Mouse (Mus musculus) liver, embryonic 11.5 days (tissue): ENCODE data around the gene Tmem123. TPM values are rescaled to one million over a fixed set of nuclear protein-coding genes. Genes with fewer than 3 reads are reported as not detected.

ENCODE experiments used
- ATAC-seq: fragments of 200-750 bp; cut with Nextera tagmentation; replicated peaks from 2 replicates; pipeline ENCODE4 v1.8.0; 2017; ENCODE audit warnings: moderate number of reproducible peaks, mild to moderate bottlenecking, moderate TSS enrichment, moderate library complexity; ENCODE audit not compliant: low FRiP score
- DNase-seq: peaks from one replicate; pipeline ENCODE4 v3.0.0-alpha.2; 2017; ENCODE audit warnings: low spot score
- H3K27ac ChIP-seq: fragments of 300-500 bp; sonication (generic); 2 replicates; pipeline ENCODE4 v1.5.1; 2014; ENCODE audit warnings: mild to moderate bottlenecking, low read depth, low read length, control low read depth
- H3K27me3 ChIP-seq: fragments of 300-500 bp; sonication (generic); replicated peaks from 2 replicates; pipeline ENCODE4 v1.6.1; 2014; ENCODE audit warnings: low read length, mixed read lengths; ENCODE audit not compliant: control insufficient read depth, insufficient read depth
- H3K36me3 ChIP-seq: fragments of 300-500 bp; sonication (generic); 2 replicates; pipeline ENCODE4 v1.6.1; 2014; ENCODE audit warnings: mild to moderate bottlenecking, low read length, moderate library complexity, mixed read lengths; ENCODE audit not compliant: control insufficient read depth, insufficient read depth
- H3K4me1 ChIP-seq: fragments of 300-500 bp; sonication (generic); replicated peaks from 2 replicates; pipeline ENCODE4 v1.6.1; 2014; ENCODE audit warnings: low read length, mixed read lengths; ENCODE audit not compliant: control insufficient read depth, insufficient read depth
- H3K4me2 ChIP-seq: fragments of 300-500 bp; sonication (generic); 2 replicates; pipeline ENCODE4 v1.6.1; 2014; ENCODE audit warnings: mild to moderate bottlenecking, control low read depth, moderate library complexity
- H3K4me3 ChIP-seq: fragments of 300-500 bp; sonication (generic); 2 replicates; pipeline ENCODE4 v1.5.1; 2014; ENCODE audit warnings: low read depth, low read length, control low read depth
- H3K9ac ChIP-seq: fragments of 300-500 bp; sonication (generic); 2 replicates; pipeline ENCODE4 v1.6.1; 2014; ENCODE audit warnings: low read depth, low read length, control low read depth
- H3K9me3 ChIP-seq: fragments of 300-500 bp; sonication (generic); 2 replicates; pipeline ENCODE4 v1.6.1; 2016; ENCODE audit warnings: low read length, inconsistent platforms, mixed read lengths; ENCODE audit not compliant: control insufficient read depth
- WGBS: fragments of 180-500 bp; shearing (Covaris S2); extraction: QIAGEN DNeasy Blood & Tissue Kit; methylation state at CpG from one replicate; pipeline ENCODE4 v1.1.7; 2014; 5-methylcytosine and 5-hydroxymethylcytosine counted together
- polyA plus RNA-seq: library from polyadenylated mRNA; unstranded; fragments of >200 nt; fragmentation: Nextera tagmentation; extraction: Ambion mirVana; gene quantifications from 2 replicates; pipeline ENCODE4 v1.2.1, GENCODE M21; 2014

Tmem123 gene
- polyA plus RNA-seq, 1 experiment from 2014 or later: 87.8 TPM

DNA sequence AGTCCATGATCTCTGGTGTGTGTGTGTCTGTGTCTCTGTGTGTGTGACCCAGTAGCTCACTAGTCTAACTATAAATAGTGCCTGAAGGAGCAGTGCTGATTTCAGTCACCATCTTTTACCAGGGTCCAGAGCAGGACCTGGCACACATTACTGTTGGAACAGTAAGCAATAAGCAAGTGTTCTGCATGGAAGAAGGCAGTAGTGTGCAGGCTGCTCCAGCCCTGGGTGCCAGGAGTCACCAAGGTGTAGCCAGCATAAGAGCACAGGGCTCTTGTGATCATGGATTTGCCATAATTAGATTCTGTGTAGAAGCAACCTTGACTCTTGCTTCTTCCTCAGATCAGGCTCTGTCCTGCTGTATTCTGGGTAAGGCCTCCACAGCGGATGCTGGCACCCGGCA lies 8.5 kb downstream of the Tmem123 start:
- Histone ChIP-seq H3K4me3 (no peak overlapping the region), H3K27me3 (no peaks in the 10 kb centered on the region), H3K9ac (no peak overlapping the region), H3K4me1 (0 out of 2 replicates have a peak, but pooled peaks cover 7% of the 10 kb centered on the region), H3K27ac (no peak overlapping the region), H3K9me3 (no peaks in the 10 kb centered on the region), H3K4me2 (no peak overlapping the region), H3K36me3 (peaks cover 16% of the 10 kb centered on the region)
- DNase-seq: no peak
- ATAC-seq: no peak
- 100% methylated on average over 2 of the region's 2 CpGs for WGBS

DNA sequence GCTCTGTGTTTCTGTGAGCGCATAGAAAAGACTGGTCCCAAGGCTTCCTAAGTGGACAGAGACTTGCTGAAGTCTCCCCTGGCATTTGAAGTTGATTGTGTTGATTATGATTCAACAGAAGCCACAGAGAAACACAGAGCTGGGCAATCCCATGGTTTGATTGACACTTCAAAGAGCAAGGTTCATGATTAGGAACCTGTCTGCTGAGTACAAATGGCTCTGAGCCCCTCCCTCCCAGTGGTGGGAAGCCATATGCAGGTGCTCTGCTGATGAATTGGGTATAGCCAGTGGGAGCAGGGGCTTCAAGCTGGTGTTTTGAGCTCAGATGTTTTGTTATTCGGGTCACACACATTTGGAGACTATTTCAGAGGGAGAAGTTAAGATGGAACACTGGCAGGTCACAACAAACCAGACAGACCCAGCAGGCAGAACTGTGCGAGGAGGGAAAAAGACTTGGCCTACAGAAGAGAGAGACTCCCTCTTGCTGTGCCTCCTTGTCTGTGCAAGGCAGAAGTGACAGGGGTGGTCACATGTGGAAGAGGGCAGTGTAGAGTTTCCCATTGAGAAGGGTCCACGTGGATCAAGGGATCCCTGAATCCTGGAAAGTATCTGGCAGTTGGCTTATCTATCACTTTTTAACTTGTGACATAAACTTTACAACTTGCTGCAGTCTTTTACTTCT lies 9.1 kb downstream of the Tmem123 start:
- DNase-seq (peak; percentile 29), ATAC-seq (no peak)
- no peaks in the 10 kb centered on the region for H3K27me3 ChIP-seq
- H3K4me2 ChIP-seq: no peak overlapping the region
- peaks cover 16% of the 10 kb centered on the region for H3K36me3 ChIP-seq
- 0 out of 2 replicates have a peak, but pooled peaks cover 7% of the 10 kb centered on the region for H3K4me1 ChIP-seq
- H3K27ac ChIP-seq: no peak overlapping the region
- no peak overlapping the region for H3K9ac ChIP-seq
- H3K9me3 ChIP-seq: no peaks in the 10 kb centered on the region
- WGBS: 80% methylated on average over 4 of the region's 4 CpGs
- no peak overlapping the region for H3K4me3 ChIP-seq

DNA sequence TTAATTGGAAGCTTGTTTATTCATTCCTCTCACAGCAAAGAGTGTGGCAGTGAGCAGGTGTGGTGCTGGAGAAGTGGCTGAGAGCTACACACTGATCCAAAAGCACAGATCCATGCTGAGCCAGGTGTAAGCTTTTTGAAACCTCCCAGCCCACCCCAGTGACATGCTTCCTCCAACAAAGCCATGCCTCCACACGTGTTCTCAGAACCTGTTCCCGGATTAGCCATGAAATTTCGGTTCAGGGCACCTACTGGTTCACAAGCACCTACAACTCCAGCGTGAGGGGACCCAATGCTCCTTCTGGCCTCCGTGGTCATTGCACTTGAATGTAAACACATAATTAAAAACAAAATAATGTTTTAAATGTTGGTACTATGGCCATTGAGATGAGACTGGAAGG lies 9.8 kb downstream of the Tmem123 start:
- no peaks in the 10 kb centered on the region for H3K27me3 ChIP-seq
- H3K9ac ChIP-seq: no peak overlapping the region
- H3K36me3 ChIP-seq: peaks cover 13% of the 10 kb centered on the region
- ATAC-seq (no peak), DNase-seq (no peak)
- no peak overlapping the region for H3K4me2 ChIP-seq
- no peaks in the 10 kb centered on the region for H3K9me3 ChIP-seq
- 0 out of 2 replicates have a peak, but pooled peaks cover 7% of the 10 kb centered on the region for H3K4me1 ChIP-seq
- no peak overlapping the region for H3K27ac ChIP-seq
- WGBS: 89% methylated on average over 5 of the region's 5 CpGs
- H3K4me3 ChIP-seq: no peak overlapping the region

GRCm38 (mm10) chr9:7774538-7774937 lies 10.7 kb downstream of the Tmem123 start:
- H3K27ac ChIP-seq: no peak overlapping the region
- no peak overlapping the region; the same call in 1 of the 2 replicates for H3K4me2 ChIP-seq
- no peaks in the 10 kb centered on the region for H3K27me3 ChIP-seq
- no peaks in the 10 kb centered on the region for H3K9me3 ChIP-seq
- H3K4me1 ChIP-seq: peaks cover 10% of the 10 kb centered on the region; the same call in 1 of the 2 replicates
- ATAC-seq (no peak; the same call in 1 of the 2 replicates), DNase-seq (peak; percentile 29)
- no peak overlapping the region for H3K4me3 ChIP-seq
- 45% methylated on average over 10 of the region's 10 CpGs for whole genome bisulfite sequencing
- peaks cover 13% of the 10 kb centered on the region for H3K36me3 ChIP-seq
- H3K9ac ChIP-seq: no peak overlapping the region

- no peak overlapping the region for H3K9ac ChIP-seq
- no peaks in the 10 kb centered on the region for H3K9me3 ChIP-seq
- H3K4me1 ChIP-seq: peaks cover 13% of the 10 kb centered on the region
- DNase-seq (no peak), ATAC-seq (no peak)
- H3K4me3 ChIP-seq: no peak overlapping the region
- H3K4me2 ChIP-seq: no peak overlapping the region
- H3K27ac ChIP-seq: no peak overlapping the region
- 75% methylated on average over 2 of the region's 2 CpGs for WGBS
- no peaks in the 10 kb centered on the region for H3K27me3 ChIP-seq
- peaks cover 13% of the 10 kb centered on the region for H3K36me3 ChIP-seq
Measured at GRCm38 (mm10) chr9:7775011-7775410, 11.2 kb downstream of the Tmem123 start.

GRCm38 (mm10) chr9:7775986-7776385 lies 12.1 kb downstream of the Tmem123 start:
- H3K36me3 ChIP-seq: peaks cover 8% of the 10 kb centered on the region
- H3K4me1 ChIP-seq: peaks cover 20% of the 10 kb centered on the region
- H3K27me3 ChIP-seq: no peaks in the 10 kb centered on the region
- H3K4me3 ChIP-seq: no peak overlapping the region
- DNase-seq (no peak), ATAC-seq (no peak)
- H3K27ac ChIP-seq: no peak overlapping the region
- H3K9me3 ChIP-seq: no peaks in the 10 kb centered on the region
- WGBS: 50% methylated on average over 3 of the region's 3 CpGs
- H3K9ac ChIP-seq: no peak overlapping the region
- no peak overlapping the region for H3K4me2 ChIP-seq

- no peak overlapping the region for H3K27ac ChIP-seq
- DNase-seq: no peak
- no peak overlapping the region for H3K4me3 ChIP-seq
- no peaks in the 10 kb centered on the region for H3K27me3 ChIP-seq
- peaks cover 11% of the 10 kb centered on the region; the same call in 1 of the 2 replicates for H3K36me3 ChIP-seq
- H3K4me2 ChIP-seq: no peak overlapping the region
- H3K9me3 ChIP-seq: no peaks in the 10 kb centered on the region
- 90% methylated on average over 1 of the region's 1 CpGs for WGBS
- H3K9ac ChIP-seq: no peak overlapping the region
- H3K4me1 ChIP-seq: peaks cover 24% of the 10 kb centered on the region
- no peak for ATAC-seq
Measured at GRCm38 (mm10) chr9:7776940-7777339, 13.1 kb downstream of the Tmem123 start.

DNA sequence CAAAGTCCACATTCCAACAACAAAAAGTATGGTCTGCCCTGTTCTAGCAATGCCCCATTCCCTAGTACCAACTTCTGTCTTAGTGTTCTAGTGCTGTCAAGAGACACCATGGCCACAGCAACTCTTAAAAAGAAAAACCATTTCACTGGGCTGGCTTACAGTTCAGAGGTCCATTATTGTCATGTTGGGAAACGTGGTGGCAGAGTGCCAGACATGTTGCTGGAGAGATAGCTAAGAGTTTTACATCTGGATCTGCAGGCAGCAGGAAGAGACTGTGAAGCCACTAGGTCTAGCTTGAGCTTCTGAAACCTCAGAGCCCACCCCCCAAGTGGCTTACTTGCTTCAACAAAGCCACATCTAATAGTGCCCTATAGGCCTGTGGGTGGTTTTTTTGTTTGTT lies 13.8 kb downstream of the Tmem123 start:
- H3K9me3 ChIP-seq: no peaks in the 10 kb centered on the region
- H3K4me1 ChIP-seq: peaks cover 20% of the 10 kb centered on the region
- peak; percentile 27 for DNase-seq
- H3K27me3 ChIP-seq: no peaks in the 10 kb centered on the region
- ATAC-seq: no peak
- 53% methylated on average over 1 of the region's 1 CpGs for WGBS
- H3K27ac ChIP-seq: no peak overlapping the region
- no peak overlapping the region for H3K4me3 ChIP-seq
- no peak overlapping the region for H3K9ac ChIP-seq
- H3K4me2 ChIP-seq: no peak overlapping the region
- peaks cover 10% of the 10 kb centered on the region; the same call in 1 of the 2 replicates for H3K36me3 ChIP-seq

DNA sequence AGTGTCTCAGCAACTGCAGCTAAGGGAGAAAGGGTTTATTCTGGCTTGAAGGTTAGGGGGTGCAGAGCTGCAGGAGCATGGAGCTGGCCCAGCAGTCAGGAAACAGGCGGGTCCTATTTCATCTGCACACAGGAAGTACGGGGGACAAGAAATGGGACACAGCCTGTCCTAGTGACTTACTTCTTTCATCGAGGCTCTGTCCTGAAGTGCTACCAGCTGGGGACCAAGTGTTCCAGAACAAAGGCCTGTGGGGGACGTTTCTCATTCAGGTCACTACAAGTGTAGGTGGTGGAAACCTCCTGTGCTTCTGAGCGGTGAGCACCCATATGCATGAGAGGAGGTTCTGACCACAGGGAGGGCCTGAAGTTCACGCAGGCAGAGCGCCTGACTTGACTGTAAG lies 14.9 kb downstream of the Tmem123 start:
- H3K4me2 ChIP-seq: no peak overlapping the region
- H3K9me3 ChIP-seq: no peaks in the 10 kb centered on the region
- peak; percentile 29 for DNase-seq
- WGBS: 86% methylated on average over 7 of the region's 7 CpGs
- H3K27ac ChIP-seq: no peak overlapping the region
- H3K27me3 ChIP-seq: no peaks in the 10 kb centered on the region
- ATAC-seq: no peak
- peaks cover 20% of the 10 kb centered on the region for H3K4me1 ChIP-seq
- H3K4me3 ChIP-seq: no peak overlapping the region
- H3K9ac ChIP-seq: no peak overlapping the region
- peaks cover 11% of the 10 kb centered on the region; the same call in 1 of the 2 replicates for H3K36me3 ChIP-seq
